Mouse (Mus musculus) spleen, adult 2 months (tissue): Measurements from ENCODE around the gene Tmem151b.

Source experiments
- CTCF ChIP-seq: fragments of 200-500 bp; IDR thresholded peaks from 2 replicates; pipeline ENCODE4 v1.5.1; 2011; ENCODE audit warnings: mild to moderate bottlenecking, inconsistent platforms; ENCODE audit not compliant: insufficient read depth, insufficient read length, insufficient replicate concordance; ENCODE audit errors: extremely low read depth
- POLR2A ChIP-seq: fragments of 200-500 bp; IDR thresholded peaks from 2 replicates; pipeline ENCODE4 v1.6.1; 2011; ENCODE audit warnings: low read depth, low read length, inconsistent platforms

DNA sequence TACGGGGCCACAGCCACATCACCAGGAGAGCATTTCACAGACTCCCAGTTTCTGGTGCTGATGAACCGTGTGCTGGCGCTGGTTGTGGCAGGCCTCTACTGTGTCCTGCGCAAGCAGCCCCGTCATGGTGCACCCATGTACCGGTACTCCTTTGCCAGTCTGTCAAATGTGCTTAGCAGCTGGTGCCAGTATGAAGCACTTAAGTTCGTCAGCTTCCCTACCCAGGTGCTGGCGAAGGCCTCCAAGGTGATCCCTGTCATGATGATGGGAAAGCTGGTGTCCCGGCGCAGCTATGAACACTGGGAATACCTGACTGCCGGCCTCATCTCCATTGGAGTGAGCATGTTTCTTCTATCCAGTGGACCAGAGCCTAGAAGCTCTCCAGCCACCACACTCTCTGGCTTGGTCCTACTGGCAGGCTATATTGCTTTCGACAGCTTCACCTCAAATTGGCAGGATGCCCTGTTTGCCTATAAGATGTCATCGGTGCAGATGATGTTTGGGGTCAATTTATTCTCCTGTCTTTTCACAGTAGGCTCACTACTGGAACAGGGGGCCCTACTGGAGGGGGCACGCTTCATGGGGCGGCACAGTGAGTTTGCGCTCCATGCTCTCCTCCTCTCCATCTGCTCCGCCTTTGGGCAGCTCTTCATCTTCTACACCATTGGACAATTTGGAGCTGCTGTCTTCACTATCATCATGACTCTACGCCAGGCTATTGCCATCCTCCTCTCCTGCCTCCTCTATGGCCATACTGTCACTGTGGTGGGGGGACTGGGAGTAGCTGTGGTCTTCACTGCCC is 17.1 kb upstream of the Tmem151b start:
- TF ChIP-seq POLR2A (no peak), CTCF (no peak)
